Mouse (Mus musculus): Measurements from ENCODE around the gene Nhlrc3.

GRCm38 (mm10) chr3:53450666-53451065, 12.5 kb downstream of the Nhlrc3 start:
- no peak for TF ChIP-seq TAL1 (IDR thresholded peaks at IDR 0.05; ENCODE audit: low read length)
- TF ChIP-seq GATA1 (IDR thresholded peaks at IDR 0.05; ENCODE audit: low read length), result no peak

All from erythroblast, embryonic 14.5 days (primary cell).